Mouse (Mus musculus) spleen, adult 2 months (tissue): ENCODE data around the gene Anks1. TPM values are rescaled to one million over a fixed set of nuclear protein-coding genes. Genes with fewer than 3 reads are reported as not detected.
"Not testable (repeated sequence)": the region's sequence is repeated elsewhere in the genome, so short reads cannot be mapped to it uniquely, and the experiment has no call there.

Source experiments
- DNase-seq, 2 experiments: peaks; one replicate each; pipeline versions ENCODE4 v3.0.0 to v3.0.0-alpha.2; 2012 to 2021; ENCODE audit warnings: low spot score in 2 of 2, low read depth in 1 of 2
- H3K27ac ChIP-seq: fragments of 200-500 bp; 2 replicates; pipeline ENCODE4 v1.5.1; 2012; ENCODE audit warnings: low read length, inconsistent platforms; ENCODE audit not compliant: insufficient read depth
- H3K27me3 ChIP-seq: fragments of 200-500 bp; 2 replicates; pipeline ENCODE4 v1.6.1; 2012; ENCODE audit warnings: mild to moderate bottlenecking, moderate library complexity, low read length, inconsistent platforms; ENCODE audit not compliant: control insufficient read depth, insufficient read depth
- H3K36me3 ChIP-seq: fragments of 200-500 bp; 2 replicates; pipeline ENCODE4 v1.6.1; 2012; ENCODE audit warnings: mild to moderate bottlenecking, low read length, inconsistent platforms; ENCODE audit not compliant: control insufficient read depth, insufficient read depth
- H3K4me1 ChIP-seq: fragments of 200-500 bp; 2 replicates; pipeline ENCODE4 v1.6.1; 2011; ENCODE audit warnings: inconsistent platforms; ENCODE audit not compliant: control insufficient read depth, insufficient read depth, insufficient read length
- H3K4me3 ChIP-seq: fragments of 200-500 bp; 2 replicates; pipeline ENCODE4 v1.5.1; 2011; ENCODE audit warnings: mild to moderate bottlenecking, inconsistent platforms; ENCODE audit not compliant: insufficient read depth, insufficient read length; ENCODE audit errors: extremely low read depth
- CTCF ChIP-seq: fragments of 200-500 bp; IDR thresholded peaks from 2 replicates; pipeline ENCODE4 v1.5.1; 2011; ENCODE audit warnings: mild to moderate bottlenecking, inconsistent platforms; ENCODE audit not compliant: insufficient read depth, insufficient read length, insufficient replicate concordance; ENCODE audit errors: extremely low read depth
- POLR2A ChIP-seq: fragments of 200-500 bp; IDR thresholded peaks from 2 replicates; pipeline ENCODE4 v1.6.1; 2011; ENCODE audit warnings: low read depth, low read length, inconsistent platforms
- WGBS: fragments of 180-500 bp; shearing (Covaris S2); methylation state at CpG from one replicate; pipeline ENCODE4 v1.1.7; 2018; 5-methylcytosine and 5-hydroxymethylcytosine counted together
- polyA plus RNA-seq: library from polyadenylated mRNA; depleted of rRNA; stranded (reverse); fragments of >200 nt; gene quantifications from 2 replicates; pipeline ENCODE4 v1.2.3, GENCODE M21; 2012

The Anks1 gene
- polyA plus RNA-seq, 1 experiment = 25.9 TPM

DNA sequence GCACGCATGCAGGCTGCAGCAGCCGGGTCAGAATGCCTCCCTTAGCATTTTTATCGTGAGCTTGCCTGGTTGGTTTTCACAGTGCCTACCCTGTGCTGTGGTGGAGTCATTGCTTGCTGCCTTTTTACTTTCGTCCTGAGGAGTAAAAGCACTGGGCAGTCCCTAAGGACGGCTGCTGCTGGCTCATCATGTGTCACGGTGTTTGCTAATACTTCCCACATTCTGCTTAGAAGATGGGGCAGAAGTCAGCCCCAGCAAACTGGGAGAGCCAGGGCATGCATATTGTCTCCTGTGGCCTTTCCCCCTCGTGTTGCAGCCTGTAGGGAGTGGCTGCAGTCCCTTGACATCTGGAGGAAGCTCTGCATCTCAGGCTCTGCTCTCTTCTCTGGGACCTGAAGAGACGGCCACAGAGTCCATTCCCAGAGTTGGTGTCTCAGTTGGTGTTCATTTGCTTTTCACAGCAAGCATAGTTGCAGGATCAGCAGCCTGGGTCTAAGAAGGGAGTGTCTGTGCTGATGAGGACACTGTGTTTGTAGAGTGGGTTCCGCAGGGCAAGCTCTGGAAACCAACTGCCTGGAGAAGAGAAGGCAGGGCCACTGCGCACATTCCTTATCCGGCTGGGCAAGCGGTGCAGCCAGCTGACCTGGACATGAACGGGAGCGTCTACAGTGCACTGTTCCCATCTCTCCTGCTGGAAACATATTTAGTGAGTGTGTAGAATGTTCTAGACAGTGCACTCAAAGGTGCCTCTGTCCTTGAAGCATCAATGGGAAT lies 45.7 kb downstream of the Anks1 start:
- no peak for DNase-seq
- H3K27me3 ChIP-seq = no peaks in the 10 kb centered on the region
- no peak for TF ChIP-seq POLR2A
- WGBS = 85% methylated on average over 14 of the region's 14 CpGs
- H3K36me3 ChIP-seq = no peaks in the 10 kb centered on the region
- H3K4me1 ChIP-seq = no peaks in the 10 kb centered on the region
- H3K4me3 ChIP-seq = no peak overlapping the region
- H3K27ac ChIP-seq = no peak overlapping the region

DNA sequence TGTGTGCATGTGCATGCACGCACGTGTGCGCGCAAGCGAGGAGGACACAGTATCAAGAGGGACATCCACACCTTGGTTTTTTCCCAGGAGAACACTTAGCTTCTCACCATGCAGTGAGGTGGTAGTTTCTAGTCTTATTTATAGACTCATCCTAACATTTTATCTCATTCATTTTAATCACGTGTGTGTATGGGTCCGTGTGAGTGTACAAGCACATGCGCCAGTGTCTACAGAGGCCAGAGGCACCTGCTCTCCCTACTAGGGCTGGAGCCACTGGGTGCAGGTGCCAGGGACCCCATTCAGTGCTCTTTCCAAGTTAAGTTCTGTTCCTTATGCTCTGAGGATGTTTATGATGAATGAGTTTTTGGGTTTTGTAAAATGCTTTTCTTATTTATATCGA lies 48.5 kb downstream of the Anks1 start:
- TF ChIP-seq POLR2A (no peak), CTCF (no peak)
- Histone ChIP-seq H3K4me1 (peaks cover 2% of the 10 kb centered on the region; the same call in 1 of the 2 replicates), H3K27ac (no peak overlapping the region), H3K27me3 (no peaks in the 10 kb centered on the region), H3K36me3 (no peaks in the 10 kb centered on the region), H3K4me3 (no peak overlapping the region)
- WGBS = 95% methylated on average over 9 of the region's 9 CpGs
- no peak for DNase-seq

DNA sequence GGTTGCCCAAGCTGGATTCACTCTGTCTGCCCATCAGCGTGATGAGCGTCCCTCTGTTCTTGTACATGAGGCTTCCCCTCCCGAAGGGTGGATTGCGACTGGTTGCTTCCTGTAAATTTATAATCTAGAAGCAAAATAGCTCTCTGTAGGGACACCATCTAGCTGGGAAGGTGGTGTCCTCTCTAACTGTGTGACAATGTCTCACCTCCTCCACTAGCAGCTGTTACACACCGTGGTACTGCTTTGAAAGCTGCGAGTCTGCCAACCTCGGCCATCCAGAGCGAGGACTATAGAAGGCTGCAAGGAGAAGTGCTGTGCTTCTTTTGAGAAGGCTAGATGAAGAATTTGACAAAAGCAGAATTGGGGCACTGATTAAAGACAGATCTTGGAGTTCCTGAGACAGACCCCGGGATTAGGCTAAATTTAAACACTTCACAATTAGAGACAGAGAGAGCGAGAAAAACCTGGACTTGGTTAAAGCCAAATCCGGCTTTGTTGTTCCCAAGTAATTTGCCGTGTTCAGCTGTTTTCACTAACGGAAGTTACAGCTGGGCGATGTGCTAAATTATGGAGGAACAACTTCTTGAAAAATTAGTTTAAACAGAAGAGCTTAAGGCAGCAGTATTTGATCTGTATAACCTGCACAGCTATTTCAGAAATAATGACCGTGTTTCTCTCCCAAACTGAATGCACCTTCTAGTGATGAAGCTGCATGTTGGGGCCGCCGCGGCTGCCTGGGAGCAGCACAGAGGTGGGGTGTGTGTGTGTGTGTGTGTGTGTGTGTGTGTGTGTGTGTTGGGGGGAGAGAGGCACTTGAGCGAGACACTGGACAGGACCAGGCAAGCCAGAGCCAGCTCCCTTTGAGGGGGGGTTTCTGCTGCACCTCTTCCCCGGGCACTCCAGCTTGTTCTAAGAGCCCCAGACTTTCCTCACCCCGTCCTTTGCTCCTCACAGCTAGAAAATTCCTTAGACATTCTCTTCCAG lies 51.3 kb downstream of the Anks1 start:
- no peaks in the 10 kb centered on the region for H3K36me3 ChIP-seq
- no peaks in the 10 kb centered on the region for H3K27me3 ChIP-seq
- no peak for DNase-seq
- H3K4me3 ChIP-seq = no peak overlapping the region
- TF ChIP-seq CTCF (no peak), POLR2A (no peak)
- no peak overlapping the region for H3K27ac ChIP-seq
- 88% methylated on average over 21 of the region's 21 CpGs for WGBS
- peaks cover 3% of the 10 kb centered on the region; the same call in 1 of the 2 replicates for H3K4me1 ChIP-seq

DNA sequence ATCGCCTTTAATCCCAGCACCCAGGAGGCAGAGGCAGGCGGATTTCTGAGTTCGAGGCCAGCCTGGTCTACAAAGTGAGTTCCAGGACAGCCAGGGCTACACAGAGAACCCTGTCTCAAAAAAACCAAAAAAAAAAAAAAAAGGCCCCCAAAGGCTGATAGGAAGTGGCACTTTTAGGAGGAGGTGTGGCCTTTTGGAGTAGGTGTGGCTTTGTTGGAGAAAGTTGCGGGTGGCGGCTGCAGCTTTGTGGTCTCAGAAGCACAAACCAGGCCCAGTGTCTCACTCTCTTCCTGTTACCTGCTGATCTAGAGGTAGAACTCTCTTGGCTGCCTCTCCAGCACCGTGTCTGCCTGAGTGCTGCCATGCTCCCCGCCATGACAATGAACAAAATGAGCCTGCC lies 54.0 kb downstream of the Anks1 start:
- H3K27me3 ChIP-seq, DNase-seq, H3K4me1 ChIP-seq, H3K4me3 ChIP-seq, H3K36me3 ChIP-seq, H3K27ac ChIP-seq: not testable (repeated sequence)
- 77% methylated on average over 7 of the region's 7 CpGs for whole genome bisulfite sequencing

DNA sequence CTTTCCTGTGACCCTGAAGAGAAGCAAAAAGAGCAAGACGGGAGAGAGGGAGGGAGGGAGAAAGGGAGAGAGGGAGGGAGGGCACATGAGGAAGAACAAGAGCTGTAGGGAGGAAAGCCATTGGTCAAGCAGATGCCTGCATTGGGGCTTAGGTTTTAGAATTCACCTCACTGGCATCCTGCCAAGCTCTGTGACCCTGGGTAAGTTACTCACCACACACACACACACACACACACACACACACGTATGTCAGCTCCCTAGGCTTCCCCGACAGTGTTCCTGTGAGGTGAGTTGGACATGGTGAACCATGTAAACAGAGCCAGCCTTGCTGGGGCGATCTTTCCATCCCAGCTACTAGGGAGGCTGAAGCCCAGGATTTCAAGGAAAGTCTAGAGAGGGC lies 55.5 kb downstream of the Anks1 start:
- TF ChIP-seq CTCF (no peak), POLR2A (no peak)
- H3K27ac ChIP-seq = no peak overlapping the region

DNA sequence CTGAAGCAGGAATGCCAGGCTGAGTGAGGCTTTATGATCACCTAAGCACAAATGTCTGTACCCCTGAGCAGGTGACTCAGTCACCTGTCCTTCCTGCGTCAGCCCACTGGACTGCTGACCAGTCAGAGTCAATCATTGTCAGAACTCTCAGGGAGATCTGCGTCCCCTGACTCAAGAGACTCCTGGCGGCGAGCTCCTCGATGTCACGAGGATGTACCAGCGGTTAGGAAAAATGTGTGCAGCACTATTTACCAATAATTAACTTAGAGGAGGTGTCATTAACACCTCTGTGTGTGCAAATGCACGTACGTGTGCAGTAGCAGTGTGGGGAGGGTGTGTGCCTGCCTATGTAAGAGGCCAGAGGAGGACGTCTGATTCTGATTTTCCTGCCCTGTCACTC lies 56.2 kb downstream of the Anks1 start:
- H3K4me1 ChIP-seq = peaks cover 4% of the 10 kb centered on the region; the same call in 1 of the 2 replicates
- H3K36me3 ChIP-seq = no peaks in the 10 kb centered on the region
- H3K27ac ChIP-seq = no peak overlapping the region
- no peak overlapping the region for H3K4me3 ChIP-seq
- WGBS = 89% methylated on average over 10 of the region's 10 CpGs
- no peak for DNase-seq
- TF ChIP-seq POLR2A = no peak
- no peak for TF ChIP-seq CTCF
- no peaks in the 10 kb centered on the region for H3K27me3 ChIP-seq

More for the DNA sequence above, 55.5 kb downstream of the Anks1 start:
- WGBS = 77% methylated on average over 4 of the region's 4 CpGs
- Histone ChIP-seq H3K36me3 (no peaks in the 10 kb centered on the region), H3K27me3 (no peaks in the 10 kb centered on the region), H3K4me1 (peaks cover 4% of the 10 kb centered on the region; the same call in 1 of the 2 replicates), H3K4me3 (no peak overlapping the region)
- DNase-seq = no peak
